Mouse (Mus musculus): ENCODE measurements at regions not wholly inside any gene's neighbourhood (a gene's known extent, or its start where the extent isn't known, plus 50 kb on each side); places are given as distances from the start of the nearest gene placed in this dataset.

DNA sequence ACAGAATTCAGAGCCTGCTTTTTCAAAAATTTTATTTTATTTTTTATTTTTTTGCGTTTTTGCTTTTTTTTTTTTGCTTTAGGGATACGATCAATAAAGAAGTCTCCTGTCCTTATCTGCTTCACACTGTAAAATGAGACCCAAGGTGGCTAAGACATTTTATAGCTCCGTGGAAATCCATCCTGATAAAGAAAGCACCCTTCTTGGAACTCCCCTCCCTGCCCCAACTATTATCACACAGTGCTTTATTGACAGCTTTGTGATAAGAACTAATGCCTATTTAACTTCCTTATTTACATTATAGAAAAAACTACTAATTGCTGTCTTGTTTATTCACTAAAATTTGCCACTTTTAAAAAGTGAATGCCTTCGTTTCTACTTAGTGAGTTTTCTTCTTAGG, 179.0 kb upstream of the Dmrta1 start:
- TF ChIP-seq POLR2A (IDR thresholded peaks at IDR 0.05; ENCODE audit: insufficient read length, low read depth) (no peak), CEBPB (IDR thresholded peaks at IDR 0.05; ENCODE audit: insufficient read depth, poor library complexity, severe bottlenecking) (no peak), USF1 (IDR thresholded peaks at IDR 0.05; ENCODE audit: low read depth) (no peak), POLR2AphosphoS2 (IDR thresholded peaks at IDR 0.05; ENCODE audit: insufficient read length, low read depth) (no peak), E2F4 (IDR thresholded peaks at IDR 0.05; ENCODE audit: insufficient read depth) (no peak)

Measured in myocyte (in vitro differentiated cells).